In the genomic region with DNA sequence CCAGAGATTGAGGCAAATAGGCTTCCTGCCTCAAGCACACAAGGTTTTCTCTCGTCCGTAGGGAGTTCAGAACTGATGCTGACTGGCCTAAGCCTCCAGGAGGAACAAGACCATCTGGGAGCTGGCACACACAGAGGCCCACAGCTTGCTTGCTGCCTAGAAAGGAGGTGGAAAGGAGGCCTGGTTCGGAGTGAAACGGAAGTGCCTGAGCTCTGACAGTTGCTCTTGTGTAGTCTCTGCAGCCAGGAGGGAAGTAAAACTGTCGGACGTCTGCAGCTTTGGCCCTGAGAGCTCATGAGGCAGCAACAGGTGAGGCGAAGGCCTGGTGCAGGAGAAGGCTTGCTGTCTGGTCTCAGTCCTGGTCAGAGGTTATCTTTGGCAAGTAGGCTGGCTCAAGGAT, we compare ENCODE assay signal across 8 mouse cellular contexts. TPM values are rescaled to one million over a fixed set of nuclear protein-coding genes. Genes with fewer than 3 reads are reported as not detected.
DNase-seq lines count a peak whose midpoint lies in the region; ATAC-seq and TF ChIP-seq lines count a peak whose summit lies in the region.

Fchsd2 (plus strand) TSS at position 246 of the 400 bp plus-strand sequence.

- no peaks in the 10 kb centered on the region for H3K36me3 ChIP-seq in neural tube, embryonic 11.5 days (ENCODE audit: control insufficient read depth, insufficient read depth, low read length)
- no peaks in the 10 kb centered on the region for H3K36me3 ChIP-seq in heart, embryonic 11.5 days (ENCODE audit: control insufficient read depth, insufficient read depth, low read length)
- H3K36me3 ChIP-seq in lung, postnatal 0 days (ENCODE audit: insufficient read depth, low read length), result no peaks in the 10 kb centered on the region

- no peaks in the 10 kb centered on the region for H3K4me1 ChIP-seq in neural tube, embryonic 11.5 days (ENCODE audit: control insufficient read depth, insufficient read depth, low read length)
- H3K4me1 ChIP-seq in heart, embryonic 11.5 days (ENCODE audit: control insufficient read depth, insufficient read depth, low read length), result peaks cover 37% of the 10 kb centered on the region
- H3K4me1 ChIP-seq in lung, postnatal 0 days (ENCODE audit: insufficient read depth, low read depth, low read length), result peaks cover 13% of the 10 kb centered on the region; the same call in 1 of the 2 replicates

- ATAC-seq in neural tube, embryonic 11.5 days (ENCODE audit: insufficient read depth, low FRiP score, low TSS enrichment), result no peak
- ATAC-seq in heart, embryonic 11.5 days (replicated peaks; ENCODE audit: insufficient number of reproducible peaks, low FRiP score, low TSS enrichment), result no peak
- ATAC-seq in lung, postnatal 0 days, result no peak

- no peak for TF ChIP-seq EP300 in lung, postnatal 0 days (IDR thresholded peaks at IDR 0.05)

- H3K4me2 ChIP-seq in neural tube, embryonic 11.5 days (ENCODE audit: low read depth), result no peak within 1 kb of the TSS
- H3K4me2 ChIP-seq in heart, embryonic 11.5 days, result no peak within 1 kb of the TSS
- no peak within 1 kb of the TSS for H3K4me2 ChIP-seq in lung, postnatal 0 days (replicated peaks; ENCODE audit: low read depth, low read length)

- TF ChIP-seq CTCF in layer of hippocampus, adult 2 months (conservative IDR thresholded peaks at IDR 0.05), result no peak
- no peak for TF ChIP-seq CTCF in lung, postnatal 0 days (IDR thresholded peaks at IDR 0.05)

- H3K9me3 ChIP-seq in neural tube, embryonic 11.5 days (ENCODE audit: control insufficient read depth, low read length), result no peaks in the 10 kb centered on the region
- H3K9me3 ChIP-seq in heart, embryonic 11.5 days (replicated peaks; ENCODE audit: control insufficient read depth, low read length), result no peaks in the 10 kb centered on the region
- no peaks in the 10 kb centered on the region for H3K9me3 ChIP-seq in lung, postnatal 0 days (ENCODE audit: low read length)

- H3K27me3 ChIP-seq in neural tube, embryonic 11.5 days (ENCODE audit: control insufficient read depth, insufficient read depth, low read length), result no peaks in the 10 kb centered on the region
- no peaks in the 10 kb centered on the region for H3K27me3 ChIP-seq in heart, embryonic 11.5 days (ENCODE audit: control insufficient read depth, insufficient read depth, low read length)
- H3K27me3 ChIP-seq in lung, postnatal 0 days (replicated peaks; ENCODE audit: insufficient read depth, low read length), result no peaks in the 10 kb centered on the region

- H3K9ac ChIP-seq in neural tube, embryonic 11.5 days (ENCODE audit: low read length), result no peak within 1 kb of the TSS
- 0 out of 2 replicates have a peak within 1 kb of the TSS, but pooled peaks have one; percentile 0 for H3K9ac ChIP-seq in heart, embryonic 11.5 days (ENCODE audit: low read depth, low read length)
- no peak within 1 kb of the TSS for H3K9ac ChIP-seq in lung, postnatal 0 days (replicated peaks; ENCODE audit: low read depth)

- DNase-seq in neural tube, embryonic 11.5 days (ENCODE audit: low spot score), result no peak
- DNase-seq in neural tube, embryonic 10.5 days (ENCODE audit: extremely low spot score, low spot score), result no peak
- DNase-seq in cerebellum, postnatal 10 days, result peak; percentile 45 to 54
- DNase-seq in layer of hippocampus, adult 2 months (ENCODE audit: low spot score in 2 of 2), result peak in 1 of 2 experiments; percentile 37
- no peak for DNase-seq in lung, postnatal 0 days (ENCODE audit: low spot score)
- DNase-seq in spleen, postnatal 36 days (ENCODE audit: low spot score in 2 of 2), result peak; percentile 78 to 80
- no peak for DNase-seq in ovary, adult 18-20 months (ENCODE audit: low spot score)

- WGBS in neural tube, embryonic 11.5 days, result 77% methylated on average over 7 of the region's 7 CpGs
- WGBS in heart, embryonic 11.5 days (ENCODE audit: insufficient replicate concordance), result 51% methylated on average over 7 of the region's 7 CpGs
- WGBS in lung, postnatal 0 days, result 53% methylated on average over 7 of the region's 7 CpGs

- no peak within 1 kb of the TSS for H3K4me3 ChIP-seq in neural tube, embryonic 11.5 days (ENCODE audit: low read depth, low read length)
- H3K4me3 ChIP-seq in heart, embryonic 11.5 days (ENCODE audit: low read depth, low read length), result no peak within 1 kb of the TSS
- H3K4me3 ChIP-seq in layer of hippocampus, adult 2 months, result no peak within 1 kb of the TSS
- H3K4me3 ChIP-seq in lung, postnatal 0 days (ENCODE audit: low read depth, low read length), result no peak within 1 kb of the TSS

- no peak within 1 kb of the TSS for H3K27ac ChIP-seq in neural tube, embryonic 11.5 days (ENCODE audit: low read depth, low read length)
- H3K27ac ChIP-seq in heart, embryonic 11.5 days (ENCODE audit: low read depth, low read length), result no peak within 1 kb of the TSS
- H3K27ac ChIP-seq in layer of hippocampus, adult 2 months, result peak within 1 kb of the TSS; percentile 32; the same call in 1 of the 2 replicates
- no peak within 1 kb of the TSS for H3K27ac ChIP-seq in lung, postnatal 0 days (ENCODE audit: low read length)

RNA-seq across cellular contexts. Expression of gene Fchsd2, which starts in this region (rescaled TPM):
- 22.5 and 28.5 TPM in 2 replicates for polyA plus RNA-seq in neural tube, embryonic 11.5 days (2014; fragmentation: Nextera tagmentation; extraction: Ambion mirVana)
- 16.3 and 20.4 TPM in 2 replicates for polyA plus RNA-seq in heart, embryonic 11.5 days (2014; fragmentation: Nextera tagmentation; extraction: Ambion mirVana)
- total RNA-seq in layer of hippocampus, adult 2 months (2021), result 10 to 100 TPM; 38.5 to 41.2 TPM
- 16.0 and 17.7 TPM in 2 replicates for polyA plus RNA-seq in lung, postnatal 0 days (2015; fragmentation: Nextera tagmentation; extraction: Ambion mirVana)

Comparison
In these comparisons a context has a peak if more than half of its experiments do, and no peak if none do; other contexts are left out.
1. DNase-seq: peak in cerebellum, postnatal 10 days (2 of 2) and spleen, postnatal 36 days (2 of 2); none in neural tube, embryonic 11.5 days (single experiment), neural tube, embryonic 10.5 days (single experiment), lung, postnatal 0 days (single experiment) and ovary, adult 18-20 months (single experiment).